Comparison of ENCODE assay signal across 8 mouse cellular contexts in the genomic region with DNA sequence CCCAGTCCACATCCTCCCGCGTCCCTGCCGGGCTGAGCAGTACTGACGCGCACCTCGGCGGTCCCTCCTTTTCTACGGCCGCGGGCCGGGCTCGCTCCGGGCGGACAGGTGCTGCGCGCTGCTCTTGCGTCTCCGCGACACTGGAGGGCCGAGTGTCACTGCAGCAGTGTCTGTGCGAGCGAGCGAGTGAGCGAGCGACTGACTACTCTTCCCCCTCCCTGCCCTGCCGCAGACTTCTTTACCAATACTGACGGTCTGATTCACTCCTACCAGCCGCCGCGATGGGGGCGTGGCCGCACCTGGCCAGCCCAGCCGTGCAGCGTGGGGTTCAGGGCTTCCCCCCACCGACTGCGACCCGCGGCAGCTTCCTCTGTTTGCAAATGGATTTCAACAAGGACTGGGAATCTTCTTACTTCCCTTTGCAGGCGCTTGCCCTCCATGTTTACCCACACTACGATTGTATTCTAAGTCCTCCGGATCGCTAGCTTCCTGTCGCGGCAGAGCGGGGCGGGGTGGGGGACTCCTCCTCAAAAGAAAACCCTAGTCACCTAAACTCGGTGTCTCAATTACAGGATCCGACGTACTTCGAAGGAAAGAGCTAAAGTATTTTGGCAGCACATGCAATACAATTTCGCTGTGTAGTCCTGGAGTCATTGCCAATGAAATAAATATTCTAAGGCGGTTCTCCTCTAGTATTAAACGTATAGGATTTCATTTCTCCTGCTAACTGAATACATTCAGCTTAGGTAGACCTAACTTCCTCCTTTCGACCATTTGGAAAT.
DNase-seq lines count a peak whose midpoint lies in the region; ATAC-seq and TF ChIP-seq lines count a peak whose summit lies in the region.

No protein-coding gene starts in this region.

- peak overlapping the region; percentile 72 for H3K27ac ChIP-seq in bone marrow macrophage, adult 2 months (ENCODE audit: insufficient read depth, low read depth, low read length)
- no peak overlapping the region for H3K27ac ChIP-seq in embryonic fibroblast, embryonic 13.5 days (ENCODE audit: insufficient read depth, low read length)
- H3K27ac ChIP-seq in heart, embryonic 12.5 days (ENCODE audit: poor library complexity, severe bottlenecking), result no peak overlapping the region
- no peak overlapping the region for H3K27ac ChIP-seq in kidney, embryonic 16.5 days (ENCODE audit: low read length)
- no peak overlapping the region for H3K27ac ChIP-seq in liver, embryonic 16.5 days (ENCODE audit: low read length)
- no peak overlapping the region for H3K27ac ChIP-seq in neural tube, embryonic 12.5 days
- H3K27ac ChIP-seq in stomach, postnatal 0 days (replicated peaks), result peak overlapping the region; percentile 49; the same call in 1 of the 2 replicates

- peak; percentile 70 for TF ChIP-seq CTCF in C2C12 (IDR thresholded peaks at IDR 0.05; ENCODE audit: control insufficient read depth, insufficient read depth, insufficient read length)
- TF ChIP-seq CTCF in bone marrow macrophage, adult 2 months (IDR thresholded peaks at IDR 0.05; ENCODE audit: low read depth, low read length), result no peak
- TF ChIP-seq CTCF in embryonic fibroblast, embryonic 13.5 days (IDR thresholded peaks at IDR 0.05; ENCODE audit: borderline replicate concordance, insufficient read depth, low read length), result peak; percentile 10; the same call in 1 of the 2 replicates
- TF ChIP-seq CTCF in stomach, postnatal 0 days (IDR thresholded peaks at IDR 0.05; ENCODE audit: low read depth), result peak; percentile 69

- peak; percentile 80 for DNase-seq in stomach, postnatal 0 days (ENCODE audit: low spot score)

- no peak for TF ChIP-seq EP300 in stomach, postnatal 0 days (optimal IDR thresholded peaks at IDR 0.05)

- no peaks in the 10 kb centered on the region for H3K27me3 ChIP-seq in C2C12 (ENCODE audit: control insufficient read depth, insufficient read depth, insufficient read length)
- peaks cover 40% of the 10 kb centered on the region for H3K27me3 ChIP-seq in heart, embryonic 12.5 days (replicated peaks)
- H3K27me3 ChIP-seq in kidney, embryonic 16.5 days (ENCODE audit: insufficient read depth, low read length), result peaks cover 40% of the 10 kb centered on the region
- peaks cover 29% of the 10 kb centered on the region for H3K27me3 ChIP-seq in liver, embryonic 16.5 days (ENCODE audit: control insufficient read depth, insufficient read depth, low read depth, low read length)
- peaks cover 22% of the 10 kb centered on the region for H3K27me3 ChIP-seq in neural tube, embryonic 12.5 days (replicated peaks)
- H3K27me3 ChIP-seq in stomach, postnatal 0 days (ENCODE audit: control insufficient read depth, insufficient read depth, low read length), result no peaks in the 10 kb centered on the region

- peaks cover 16% of the 10 kb centered on the region for H3K4me1 ChIP-seq in bone marrow macrophage, adult 2 months (ENCODE audit: control insufficient read depth, insufficient read depth, low read length)
- peaks cover 6% of the 10 kb centered on the region for H3K4me1 ChIP-seq in embryonic fibroblast, embryonic 13.5 days (ENCODE audit: control insufficient read depth, insufficient read depth, low read length)
- peaks cover 14% of the 10 kb centered on the region; the same call in 1 of the 2 replicates for H3K4me1 ChIP-seq in heart, embryonic 12.5 days (replicated peaks)
- H3K4me1 ChIP-seq in kidney, embryonic 16.5 days (ENCODE audit: insufficient read depth, low read length), result peaks cover 12% of the 10 kb centered on the region; the same call in 1 of the 2 replicates
- H3K4me1 ChIP-seq in liver, embryonic 16.5 days (ENCODE audit: control insufficient read depth, low read depth, low read length), result peaks cover 7% of the 10 kb centered on the region; the same call in 1 of the 2 replicates
- H3K4me1 ChIP-seq in neural tube, embryonic 12.5 days, result peaks cover 14% of the 10 kb centered on the region; the same call in 1 of the 2 replicates
- H3K4me1 ChIP-seq in stomach, postnatal 0 days (replicated peaks; ENCODE audit: control insufficient read depth, insufficient read depth), result no peaks in the 10 kb centered on the region

- WGBS in heart, embryonic 12.5 days, result under 1% methylated on average over 54 of the region's 54 CpGs
- under 1% methylated on average over 54 of the region's 54 CpGs for WGBS in kidney, embryonic 16.5 days
- WGBS in liver, embryonic 16.5 days (ENCODE audit: insufficient replicate concordance), result under 1% methylated on average over 54 of the region's 54 CpGs
- under 1% methylated on average over 54 of the region's 54 CpGs for WGBS in neural tube, embryonic 12.5 days
- WGBS in stomach, postnatal 0 days, result under 1% methylated on average over 54 of the region's 54 CpGs

- peak overlapping the region; percentile 26 for H3K4me3 ChIP-seq in C2C12 (ENCODE audit: insufficient read depth, poor library complexity, severe bottlenecking)
- peak overlapping the region; percentile 78 for H3K4me3 ChIP-seq in bone marrow macrophage, adult 2 months (ENCODE audit: insufficient read depth, low read length)
- H3K4me3 ChIP-seq in embryonic fibroblast, embryonic 13.5 days (ENCODE audit: insufficient read depth, low read length), result peak overlapping the region; percentile 51
- peak overlapping the region; percentile 70 for H3K4me3 ChIP-seq in heart, embryonic 12.5 days
- H3K4me3 ChIP-seq in kidney, embryonic 16.5 days (ENCODE audit: low read length), result peak overlapping the region; percentile 52
- H3K4me3 ChIP-seq in liver, embryonic 16.5 days (ENCODE audit: low read depth, low read length), result peak overlapping the region; percentile 60
- peak overlapping the region; percentile 58 for H3K4me3 ChIP-seq in neural tube, embryonic 12.5 days
- peak overlapping the region; percentile 55 for H3K4me3 ChIP-seq in stomach, postnatal 0 days (ENCODE audit: low read depth, low read length)

- no peaks in the 10 kb centered on the region for H3K36me3 ChIP-seq in C2C12 (ENCODE audit: control insufficient read depth, insufficient read depth)
- H3K36me3 ChIP-seq in heart, embryonic 12.5 days, result no peaks in the 10 kb centered on the region
- H3K36me3 ChIP-seq in kidney, embryonic 16.5 days (ENCODE audit: insufficient read depth, low read length), result no peaks in the 10 kb centered on the region
- H3K36me3 ChIP-seq in liver, embryonic 16.5 days (ENCODE audit: control insufficient read depth, insufficient read depth), result no peaks in the 10 kb centered on the region
- H3K36me3 ChIP-seq in neural tube, embryonic 12.5 days, result no peaks in the 10 kb centered on the region
- H3K36me3 ChIP-seq in stomach, postnatal 0 days (ENCODE audit: control insufficient read depth, insufficient read depth, low read length), result no peaks in the 10 kb centered on the region

- peak; percentile 81 for ATAC-seq in heart, embryonic 12.5 days (ENCODE audit: insufficient number of reproducible peaks, low FRiP score)
- peak; percentile 91 for ATAC-seq in kidney, embryonic 16.5 days (ENCODE audit: low FRiP score, low TSS enrichment)
- ATAC-seq in liver, embryonic 16.5 days (ENCODE audit: low read depth), result peak; percentile 91
- peak; percentile 91 for ATAC-seq in neural tube, embryonic 12.5 days (ENCODE audit: low FRiP score, low read depth)
- ATAC-seq in stomach, postnatal 0 days (ENCODE audit: low FRiP score, low TSS enrichment), result peak; percentile 87

- peak overlapping the region; percentile 66 for H3K9ac ChIP-seq in heart, embryonic 12.5 days
- peak overlapping the region; percentile 50 for H3K9ac ChIP-seq in kidney, embryonic 16.5 days (replicated peaks; ENCODE audit: low read length)
- peak overlapping the region; percentile 26 for H3K9ac ChIP-seq in liver, embryonic 16.5 days (ENCODE audit: low read depth, low read length)
- H3K9ac ChIP-seq in neural tube, embryonic 12.5 days, result peak overlapping the region; percentile 46
- peak overlapping the region; percentile 57 for H3K9ac ChIP-seq in stomach, postnatal 0 days (ENCODE audit: low read length)

- no peaks in the 10 kb centered on the region for H3K79me2 ChIP-seq in C2C12 (ENCODE audit: control insufficient read depth, insufficient read depth)

- H3K9me3 ChIP-seq in heart, embryonic 12.5 days (replicated peaks), result no peaks in the 10 kb centered on the region
- no peaks in the 10 kb centered on the region for H3K9me3 ChIP-seq in kidney, embryonic 16.5 days (ENCODE audit: low read length)
- no peaks in the 10 kb centered on the region for H3K9me3 ChIP-seq in liver, embryonic 16.5 days (replicated peaks; ENCODE audit: control insufficient read depth, low read length)
- no peaks in the 10 kb centered on the region for H3K9me3 ChIP-seq in neural tube, embryonic 12.5 days
- no peaks in the 10 kb centered on the region for H3K9me3 ChIP-seq in stomach, postnatal 0 days (ENCODE audit: control insufficient read depth, low read length)

- TF ChIP-seq POLR2A in bone marrow macrophage, adult 2 months (IDR thresholded peaks at IDR 0.05; ENCODE audit: borderline replicate concordance, low read depth, low read length), result no peak
- peak; percentile 42; the same call in 1 of the 2 replicates for TF ChIP-seq POLR2A in embryonic fibroblast, embryonic 13.5 days (IDR thresholded peaks at IDR 0.05; ENCODE audit: low read depth, low read length)

- peak overlapping the region; percentile 98 for H3K4me2 ChIP-seq in heart, embryonic 12.5 days
- peak overlapping the region; percentile 90 for H3K4me2 ChIP-seq in kidney, embryonic 16.5 days (replicated peaks; ENCODE audit: low read depth, low read length)
- H3K4me2 ChIP-seq in liver, embryonic 16.5 days (ENCODE audit: low read depth, low read length), result peak overlapping the region; percentile 72
- peak overlapping the region; percentile 92 for H3K4me2 ChIP-seq in neural tube, embryonic 12.5 days (replicated peaks)
- peak overlapping the region; percentile 90 for H3K4me2 ChIP-seq in stomach, postnatal 0 days (replicated peaks; ENCODE audit: low read depth)

- peak overlapping the region; percentile 44 for H3ac ChIP-seq in C2C12 (ENCODE audit: control insufficient read depth, insufficient read length, low read depth)

- no peaks in the 10 kb centered on the region for H3K79me3 ChIP-seq in C2C12 (ENCODE audit: low read depth)

TF ChIP-seq in C2C12, 6 proteins besides CTCF, POLR2A, EP300 and RAD21:
- TF ChIP-seq CEBPB (IDR thresholded peaks at IDR 0.05; ENCODE audit: low read depth) (no peak), MAX (IDR thresholded peaks at IDR 0.05) (no peak), MYOD1 (IDR thresholded peaks at IDR 0.05; ENCODE audit: control insufficient read depth, insufficient read length, low read depth) (no peak), USF1 (IDR thresholded peaks at IDR 0.05; ENCODE audit: low read depth) (no peak), MYOG (IDR thresholded peaks at IDR 0.05; ENCODE audit: control insufficient read depth, extremely low read depth, insufficient read length) (no peak), FOSL1 (IDR thresholded peaks at IDR 0.05; ENCODE audit: insufficient read depth, low read length, poor library complexity, severe bottlenecking) (no peak)

Comparison
In these comparisons a context has a peak if more than half of its experiments do, and no peak if none do; other contexts are left out.
1. H3K4me3 ChIP-seq: peak in every context shown above with its lines; median percentile 78 in bone marrow macrophage, adult 2 months; 70 in heart, embryonic 12.5 days; 60 in liver, embryonic 16.5 days; 58 in neural tube, embryonic 12.5 days; 55 in stomach, postnatal 0 days; 52 in kidney, embryonic 16.5 days; 51 in embryonic fibroblast, embryonic 13.5 days; 26 in C2C12.
2. H3K27ac ChIP-seq: peak in bone marrow macrophage, adult 2 months (single experiment) and stomach, postnatal 0 days (single experiment); none in embryonic fibroblast, embryonic 13.5 days (single experiment), heart, embryonic 12.5 days (single experiment), kidney, embryonic 16.5 days (single experiment), liver, embryonic 16.5 days (single experiment) and neural tube, embryonic 12.5 days (single experiment).
3. Peak in every context shown above with its lines, with median percentiles within 50 percentile points of each other: ATAC-seq, H3K4me2 ChIP-seq and H3K9ac ChIP-seq.